Mouse (Mus musculus) thymus, adult 2 months (tissue): ENCODE results near the gene Idnk.

ENCODE experiments used
- CTCF ChIP-seq: fragments of 200-500 bp; IDR thresholded peaks from 2 replicates; pipeline ENCODE4 v1.5.1; 2012; ENCODE audit warnings: mild to moderate bottlenecking, control low read depth, low read length, moderate library complexity, borderline replicate concordance; ENCODE audit not compliant: control insufficient read depth, poor library complexity, insufficient read depth; ENCODE audit errors: extremely low read depth
- POLR2A ChIP-seq: fragments of 200-500 bp; IDR thresholded peaks from 2 replicates; pipeline ENCODE4 v1.6.1; 2012; ENCODE audit warnings: mild to moderate bottlenecking, low read length, control low read depth, moderate library complexity; ENCODE audit not compliant: control insufficient read depth, poor library complexity, insufficient read depth; ENCODE audit errors: extremely low read depth

GRCm38 (mm10) chr13:58201908-58202307, 44.5 kb downstream of the Idnk start:
- TF ChIP-seq CTCF: no peak
- TF ChIP-seq POLR2A: no peak
